Comparison of ENCODE assay signal across 8 mouse cellular contexts in genomic region chr2:132316041-132316808, GRCm38 (mm10). TPM values are rescaled to one million over a fixed set of nuclear protein-coding genes. Genes with fewer than 3 reads are reported as not detected.
DNase-seq lines count a peak whose midpoint lies in the region; ATAC-seq lines count a peak whose summit lies in the region.

No protein-coding gene starts in this region.

- no peaks in the 10 kb centered on the region for H3K9me3 ChIP-seq in embryonic facial prominence, embryonic 12.5 days
- H3K9me3 ChIP-seq in kidney, embryonic 16.5 days (ENCODE audit: low read length) = no peaks in the 10 kb centered on the region
- H3K9me3 ChIP-seq in liver, embryonic 13.5 days (replicated peaks) = no peaks in the 10 kb centered on the region
- no peaks in the 10 kb centered on the region for H3K9me3 ChIP-seq in neural tube, embryonic 13.5 days

- DNase-seq in CD8-positive naive resting alpha-beta T cell, adult 2 months (ENCODE audit: low read depth in 2 of 2, low spot score in 2 of 2) = peak; percentile 25 to 52
- peak; percentile 67 to 79 for DNase-seq in adrenal gland, postnatal 36 days
- peak; percentile 35 to 49 for DNase-seq in heart, adult 9 months (ENCODE audit: low spot score in 2 of 2)
- DNase-seq in liver, embryonic 13.5 days = peak; percentile 14
- peak; percentile 74 for DNase-seq in thymus, postnatal 0 days (ENCODE audit: low spot score)

- 0 out of 2 replicates have a peak, but pooled peaks have one; percentile 71 for ATAC-seq in embryonic facial prominence, embryonic 12.5 days (ENCODE audit: insufficient number of reproducible peaks, insufficient read depth, low FRiP score, low TSS enrichment)
- ATAC-seq in kidney, embryonic 16.5 days (ENCODE audit: low FRiP score, low TSS enrichment) = peak; percentile 88
- no peak for ATAC-seq in liver, embryonic 13.5 days (ENCODE audit: low read depth)
- peak; percentile 77; the same call in 1 of the 2 replicates for ATAC-seq in neural tube, embryonic 13.5 days (ENCODE audit: low read depth)

- no peak overlapping the region for H3K4me2 ChIP-seq in embryonic facial prominence, embryonic 12.5 days (replicated peaks)
- H3K4me2 ChIP-seq in kidney, embryonic 16.5 days (replicated peaks; ENCODE audit: low read depth, low read length) = no peak overlapping the region
- no peak overlapping the region for H3K4me2 ChIP-seq in liver, embryonic 13.5 days
- H3K4me2 ChIP-seq in neural tube, embryonic 13.5 days = no peak overlapping the region

- H3K4me3 ChIP-seq in embryonic facial prominence, embryonic 12.5 days = no peak overlapping the region
- H3K4me3 ChIP-seq in kidney, embryonic 16.5 days (ENCODE audit: low read length) = no peak overlapping the region
- no peak overlapping the region for H3K4me3 ChIP-seq in liver, embryonic 13.5 days (replicated peaks)
- no peak overlapping the region for H3K4me3 ChIP-seq in neural tube, embryonic 13.5 days

- H3K27ac ChIP-seq in embryonic facial prominence, embryonic 12.5 days = no peak overlapping the region
- no peak overlapping the region for H3K27ac ChIP-seq in kidney, embryonic 16.5 days (ENCODE audit: low read length)
- H3K27ac ChIP-seq in liver, embryonic 13.5 days = no peak overlapping the region
- H3K27ac ChIP-seq in neural tube, embryonic 13.5 days (replicated peaks) = no peak overlapping the region

- H3K9ac ChIP-seq in embryonic facial prominence, embryonic 12.5 days = no peak overlapping the region
- no peak overlapping the region for H3K9ac ChIP-seq in kidney, embryonic 16.5 days (replicated peaks; ENCODE audit: low read length)
- no peak overlapping the region for H3K9ac ChIP-seq in liver, embryonic 13.5 days
- H3K9ac ChIP-seq in neural tube, embryonic 13.5 days = no peak overlapping the region

- no peaks in the 10 kb centered on the region for H3K36me3 ChIP-seq in embryonic facial prominence, embryonic 12.5 days
- H3K36me3 ChIP-seq in kidney, embryonic 16.5 days (ENCODE audit: insufficient read depth, low read length) = peaks cover 4% of the 10 kb centered on the region; the same call in 1 of the 2 replicates
- H3K36me3 ChIP-seq in liver, embryonic 13.5 days = no peaks in the 10 kb centered on the region
- H3K36me3 ChIP-seq in neural tube, embryonic 13.5 days = peaks cover 5% of the 10 kb centered on the region; the same call in 1 of the 2 replicates

- 40% methylated on average over 8 of the region's 8 CpGs for WGBS in embryonic facial prominence, embryonic 12.5 days
- WGBS in kidney, embryonic 16.5 days = 40% methylated on average over 8 of the region's 8 CpGs
- 42% methylated on average over 8 of the region's 8 CpGs for WGBS in liver, embryonic 13.5 days (ENCODE audit: insufficient replicate concordance)
- 39% methylated on average over 8 of the region's 8 CpGs for WGBS in neural tube, embryonic 13.5 days

- H3K4me1 ChIP-seq in embryonic facial prominence, embryonic 12.5 days = no peaks in the 10 kb centered on the region
- no peaks in the 10 kb centered on the region for H3K4me1 ChIP-seq in kidney, embryonic 16.5 days (ENCODE audit: insufficient read depth, low read length)
- H3K4me1 ChIP-seq in liver, embryonic 13.5 days (replicated peaks) = no peaks in the 10 kb centered on the region
- no peaks in the 10 kb centered on the region for H3K4me1 ChIP-seq in neural tube, embryonic 13.5 days (replicated peaks)

- no peaks in the 10 kb centered on the region for H3K27me3 ChIP-seq in embryonic facial prominence, embryonic 12.5 days
- no peaks in the 10 kb centered on the region for H3K27me3 ChIP-seq in kidney, embryonic 16.5 days (ENCODE audit: insufficient read depth, low read length)
- H3K27me3 ChIP-seq in liver, embryonic 13.5 days = no peaks in the 10 kb centered on the region
- no peaks in the 10 kb centered on the region for H3K27me3 ChIP-seq in neural tube, embryonic 13.5 days

RNA-seq across cellular contexts. Expression of gene Cds2, which starts 53.3 kb away (rescaled TPM):
- total RNA-seq in adrenal gland, postnatal 36 days (2021) = 10 to 100 TPM; 71.2 to 73.3 TPM
- 30.1 and 32.7 TPM in 2 replicates for polyA plus RNA-seq in embryonic facial prominence, embryonic 12.5 days (2016; fragmentation: Nextera tagmentation; extraction: Ambion mirVana)
- 26.6 and 28.1 TPM in 2 replicates for polyA plus RNA-seq in kidney, embryonic 16.5 days (2015; fragmentation: Nextera tagmentation; extraction: Ambion mirVana)
- 10.2 and 13.3 TPM in 2 replicates for polyA plus RNA-seq in liver, embryonic 13.5 days (2015; fragmentation: Nextera tagmentation; extraction: Ambion mirVana)
- 49.6 and 53.6 TPM in 2 replicates for polyA plus RNA-seq in neural tube, embryonic 13.5 days (2015; fragmentation: Nextera tagmentation; extraction: Ambion mirVana)
- 24.4 and 24.5 TPM in 2 replicates for polyA plus RNA-seq in thymus, postnatal 0 days (2015; fragmentation: Nextera tagmentation; extraction: Ambion mirVana)

Comparison
In these comparisons a context has a peak if more than half of its experiments do, and no peak if none do; other contexts are left out.
1. DNase-seq: peak in every context shown above with its lines; median percentile 74 in thymus, postnatal 0 days; 73 in adrenal gland, postnatal 36 days; 42 in heart, adult 9 months; 38 in CD8-positive naive resting alpha-beta T cell, adult 2 months; 14 in liver, embryonic 13.5 days.